Mouse (Mus musculus) cerebral cortex, adult 2 months (tissue): ENCODE data around the gene Parvg.

Experiments
- WGBS: fragments of 180-500 bp; shearing (Covaris S2); methylation state at CpG from one replicate; pipeline ENCODE4 v1.1.7; 2018; 5-methylcytosine and 5-hydroxymethylcytosine counted together

Parvg gene

GRCm38 (mm10) chr15:84323966-84324869 is at the start of gene Parvg:
Parvg (plus strand) TSS chr15:84324026.
- WGBS, result 70% methylated on average over 10 of the region's 10 CpGs

DNA sequence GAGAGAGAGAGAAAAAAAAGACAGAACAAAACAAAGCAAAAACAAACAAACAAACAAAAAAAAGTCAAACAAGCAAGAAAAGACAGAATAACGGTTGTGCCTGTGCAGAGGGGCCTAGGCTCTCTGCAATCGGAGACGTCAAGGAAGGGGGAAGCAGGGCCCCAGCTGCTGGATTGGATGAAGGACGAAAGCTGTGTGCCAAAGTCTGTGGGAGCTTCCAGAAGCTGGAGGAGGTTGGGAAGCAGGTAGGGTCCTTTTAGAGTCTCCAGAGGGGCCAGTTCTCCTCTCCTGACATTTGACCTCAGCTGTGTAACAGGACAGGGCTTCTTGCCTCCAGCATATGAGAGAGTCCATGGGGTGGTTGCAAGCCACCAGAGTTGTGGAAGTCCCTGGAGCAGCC is 47.8 kb upstream of the Parvg start:
- WGBS, result 93% methylated on average over 4 of the region's 4 CpGs

DNA sequence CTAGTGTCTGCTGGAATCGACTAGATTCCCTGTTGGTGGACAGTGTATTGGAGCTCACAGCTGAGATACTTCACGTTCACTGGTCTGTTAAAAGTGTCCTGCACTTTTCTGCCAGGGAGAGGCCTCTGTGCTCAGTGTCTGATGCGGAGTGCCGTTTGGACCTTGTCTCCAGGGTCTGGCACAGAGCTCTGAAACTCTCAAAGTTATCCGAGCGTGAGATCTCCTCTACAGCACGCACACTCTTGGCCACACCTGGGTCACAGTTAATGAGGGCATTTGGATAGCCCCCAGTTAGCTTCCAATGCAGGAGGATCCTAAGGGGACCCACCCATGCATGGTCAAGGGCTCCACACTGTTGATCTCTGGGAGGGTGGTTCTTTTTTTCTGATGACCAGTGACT is 45.7 kb upstream of the Parvg start:
- 90% methylated on average over 7 of the region's 7 CpGs for WGBS

DNA sequence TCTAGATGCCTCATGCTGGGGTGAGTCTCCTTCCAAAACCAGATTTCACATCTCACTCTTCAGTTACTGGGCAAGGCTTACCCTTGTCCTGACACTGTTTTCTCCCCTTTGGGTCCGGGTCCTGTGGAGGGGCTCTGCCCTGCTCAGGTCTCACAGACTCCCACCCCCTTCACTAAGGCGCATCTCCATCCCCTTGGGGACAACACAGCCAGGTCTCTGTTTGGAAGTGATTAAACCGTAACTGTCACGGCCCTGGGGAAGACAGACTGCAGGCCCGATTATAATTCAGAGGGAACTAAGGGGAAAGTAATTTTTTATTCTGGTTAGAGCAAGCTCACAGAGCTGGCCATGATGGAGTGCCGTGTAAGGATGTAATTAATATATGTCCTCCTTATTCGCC is 45.2 kb upstream of the Parvg start:
- WGBS, result 92% methylated on average over 7 of the region's 7 CpGs

DNA sequence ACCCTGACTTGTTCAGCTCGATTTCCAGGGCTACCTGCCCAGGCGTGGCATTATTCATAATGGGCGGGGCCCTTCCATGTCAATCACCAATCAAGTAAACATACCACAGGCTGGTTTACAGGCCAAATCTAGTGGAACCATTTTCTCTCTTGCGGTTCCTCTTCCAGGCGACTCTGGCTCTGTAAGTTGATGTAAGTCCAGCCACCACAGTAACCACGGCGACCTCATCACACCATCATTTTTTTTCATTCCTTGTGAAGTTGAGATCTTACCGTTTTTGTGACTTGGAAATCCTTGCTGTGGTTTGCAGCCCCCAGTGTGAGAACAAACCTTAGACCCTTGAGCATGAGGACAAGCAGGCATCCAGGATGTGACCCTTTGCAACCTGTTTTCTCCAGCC is 43.5 kb upstream of the Parvg start:
- 85% methylated on average over 8 of the region's 8 CpGs for WGBS

DNA sequence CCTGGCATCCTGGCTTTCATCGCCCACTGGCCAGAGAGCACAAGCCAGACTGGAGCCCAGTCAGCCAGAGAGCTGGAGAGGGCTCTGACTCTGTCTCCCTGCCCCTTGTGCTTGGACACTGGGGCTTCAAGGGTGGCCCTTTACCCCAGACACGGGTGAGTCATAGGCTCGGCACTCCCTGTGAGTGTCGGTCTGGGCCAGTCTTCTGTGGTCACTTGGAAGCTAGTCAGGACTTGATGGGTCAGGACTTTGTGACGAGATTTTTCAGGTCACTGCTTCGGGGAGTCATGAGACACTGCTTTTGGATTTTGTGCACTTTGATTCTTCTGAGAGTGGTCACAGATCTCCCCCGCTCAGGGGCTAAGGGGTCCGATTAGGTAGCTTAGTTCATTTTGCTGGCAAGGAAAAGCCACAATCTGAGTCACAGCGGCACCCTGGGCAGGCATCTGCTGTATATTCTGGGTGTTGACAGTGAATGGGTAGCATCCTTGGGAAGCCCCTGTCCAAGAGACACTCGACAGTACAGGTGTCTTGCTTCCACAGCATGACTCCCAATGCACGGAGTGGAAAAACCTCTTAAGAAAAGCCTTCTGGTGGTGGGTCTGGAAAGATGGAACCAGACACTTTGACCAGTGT is 43.0 kb upstream of the Parvg start:
- 91% methylated on average over 11 of the region's 11 CpGs for WGBS

GRCm38 (mm10) chr15:84282206-84283085 is 41.4 kb upstream of the Parvg start:
- WGBS, result 79% methylated on average over 20 of the region's 20 CpGs

DNA sequence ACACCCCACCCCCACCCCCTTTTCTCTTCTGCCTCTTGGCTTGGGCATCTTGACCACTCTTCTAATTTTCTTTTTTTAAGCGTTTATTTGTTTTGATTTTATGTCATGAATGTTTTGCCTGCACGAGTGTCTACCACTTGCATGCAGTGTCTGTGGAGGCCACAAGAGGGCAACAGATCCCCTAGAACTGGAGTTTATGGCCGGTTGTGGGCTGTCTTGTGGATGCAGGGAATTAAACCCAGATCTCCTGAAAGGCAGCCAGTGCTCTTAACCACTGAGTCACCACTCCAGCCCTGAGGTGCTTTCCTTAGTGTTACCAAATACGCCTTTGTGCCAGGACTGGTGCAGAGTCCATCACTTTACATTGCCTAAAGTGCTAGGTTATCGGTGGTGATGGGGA is 39.8 kb upstream of the Parvg start:
- WGBS, result 69% methylated on average over 5 of the region's 5 CpGs

GRCm38 (mm10) chr15:84285453-84285852 is 38.4 kb upstream of the Parvg start:
- 81% methylated on average over 7 of the region's 7 CpGs for WGBS

DNA sequence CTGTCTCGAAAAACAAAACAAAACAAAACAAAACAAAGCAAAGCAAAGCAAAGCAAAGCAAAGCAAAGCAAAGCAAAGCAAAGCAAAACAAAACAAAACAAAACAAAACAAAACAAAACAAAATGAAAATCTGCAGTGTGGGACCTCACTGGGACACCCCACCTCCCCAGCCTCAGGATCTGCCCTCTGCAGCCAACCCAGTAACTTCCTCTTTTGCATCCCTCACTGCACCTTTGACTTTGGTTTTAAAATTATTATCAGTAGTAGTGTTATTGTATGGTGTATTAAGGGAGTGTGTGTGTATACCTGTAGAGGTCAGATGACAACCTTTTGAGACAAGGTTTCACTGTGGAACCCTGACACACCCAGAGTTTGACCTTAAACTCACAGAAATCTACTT is 34.9 kb upstream of the Parvg start:
- WGBS, result 59% methylated on average over 1 of the region's 1 CpGs

DNA sequence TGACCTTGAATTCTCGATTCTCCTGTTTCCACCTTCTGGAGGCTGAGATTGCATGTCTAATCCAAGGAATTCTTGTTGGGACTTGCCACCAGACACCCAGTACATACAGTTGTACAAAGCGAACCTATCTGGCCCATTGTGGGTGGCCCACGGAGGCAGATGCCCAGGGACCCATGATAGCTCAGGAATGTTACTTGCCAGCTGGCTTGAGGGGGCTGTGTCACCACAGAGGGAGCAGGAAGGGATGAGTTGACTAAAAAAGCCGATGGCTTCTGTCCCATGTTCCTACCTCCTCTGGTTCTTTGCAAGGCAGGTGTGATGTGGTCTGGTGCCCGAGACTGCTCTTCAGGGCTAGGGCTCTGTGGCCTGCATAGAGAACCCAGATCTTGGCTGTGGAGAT is 32.7 kb upstream of the Parvg start:
- 83% methylated on average over 5 of the region's 5 CpGs for WGBS

GRCm38 (mm10) chr15:84293590-84293989 is 30.2 kb upstream of the Parvg start:
- 88% methylated on average over 12 of the region's 12 CpGs for WGBS

DNA sequence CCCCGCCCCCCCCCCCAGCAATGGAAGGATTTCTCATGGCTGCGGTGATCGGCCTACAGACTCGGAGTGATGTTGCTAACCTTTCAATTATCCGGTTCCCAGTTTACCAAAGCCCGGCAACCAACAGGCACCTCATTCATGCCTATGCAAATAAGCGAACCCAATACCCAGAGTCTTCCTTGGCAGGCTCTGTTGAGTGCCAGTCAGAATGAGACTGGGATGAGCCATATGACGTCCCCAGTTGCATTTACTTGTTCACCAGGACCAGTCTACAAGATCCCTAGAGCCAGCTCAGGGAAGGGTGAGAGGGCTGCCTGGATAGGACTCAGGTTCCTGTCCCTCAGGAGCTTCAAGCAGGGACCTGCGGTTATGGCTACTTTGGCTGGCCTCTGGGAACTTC is 29.4 kb upstream of the Parvg start:
- WGBS, result 61% methylated on average over 8 of the region's 9 CpGs

- WGBS, result 85% methylated on average over 10 of the region's 10 CpGs
Observed at GRCm38 (mm10) chr15:84295225-84295624, 28.6 kb upstream of the Parvg start.

DNA sequence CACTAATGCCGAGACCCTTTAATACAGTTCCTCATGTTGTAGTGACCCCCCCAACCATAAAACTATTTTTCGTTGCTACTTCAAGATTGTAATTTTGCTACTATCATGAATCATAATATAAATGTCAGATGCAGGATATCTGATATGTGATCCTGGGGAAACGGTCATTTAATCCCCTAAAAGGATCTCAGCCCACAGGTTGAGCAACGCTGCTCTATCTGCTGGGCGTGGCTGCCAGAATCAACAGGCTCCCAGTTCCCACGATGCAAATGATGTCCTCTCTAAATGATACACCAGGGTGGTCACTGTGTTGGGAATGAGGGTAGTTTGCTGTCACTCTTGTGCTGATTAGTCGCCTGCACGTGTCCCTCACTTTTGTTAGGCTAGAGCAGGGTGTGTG is 26.4 kb upstream of the Parvg start:
- WGBS, result 86% methylated on average over 8 of the region's 8 CpGs

- 45% methylated on average over 13 of the region's 13 CpGs for WGBS
Observed at GRCm38 (mm10) chr15:84298804-84299370, 24.9 kb upstream of the Parvg start.

- WGBS, result 47% methylated on average over 9 of the region's 9 CpGs
Observed at GRCm38 (mm10) chr15:84299662-84300333, 24.0 kb upstream of the Parvg start.

DNA sequence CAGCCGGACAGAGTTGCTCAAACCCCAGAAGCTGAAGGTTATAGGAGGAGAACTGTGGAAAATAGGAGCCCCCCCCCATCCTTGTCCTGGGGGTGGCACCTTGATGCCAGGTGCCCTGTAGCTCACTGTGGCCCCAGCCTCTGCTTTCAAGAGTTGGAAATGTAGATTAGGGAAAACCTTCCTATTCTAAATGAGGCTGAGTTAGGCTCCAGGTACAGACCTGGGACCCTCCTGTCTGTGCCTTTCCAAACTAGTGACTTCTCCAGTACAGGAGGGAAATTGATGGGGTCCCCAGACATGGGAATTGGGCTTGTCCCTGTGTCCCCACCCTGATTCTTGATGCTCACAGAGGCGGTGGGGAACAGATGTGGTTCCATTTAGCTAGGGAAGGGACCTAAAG is 23.2 kb upstream of the Parvg start:
- WGBS, result 58% methylated on average over 2 of the region's 2 CpGs

DNA sequence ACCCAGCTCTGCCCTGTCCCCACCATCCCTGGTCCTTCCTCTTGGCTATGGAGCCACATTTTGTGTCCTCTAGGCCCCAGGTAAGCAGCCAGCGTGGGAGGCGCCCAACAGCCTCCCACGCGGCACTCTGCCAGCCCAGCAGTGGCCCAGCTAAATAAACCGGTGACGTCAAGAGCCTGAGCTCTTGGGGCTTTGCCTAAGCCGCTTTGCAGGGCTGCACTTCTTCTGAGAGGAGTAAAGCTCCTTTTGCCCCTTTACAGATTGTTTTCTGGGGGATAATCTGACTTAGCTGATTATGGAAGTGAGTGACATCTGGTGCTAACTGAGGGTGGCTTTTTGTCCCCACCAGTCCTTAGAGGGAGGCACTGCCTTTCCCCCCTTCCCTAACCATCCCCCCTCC is 22.8 kb upstream of the Parvg start:
- 38% methylated on average over 7 of the region's 7 CpGs for WGBS

DNA sequence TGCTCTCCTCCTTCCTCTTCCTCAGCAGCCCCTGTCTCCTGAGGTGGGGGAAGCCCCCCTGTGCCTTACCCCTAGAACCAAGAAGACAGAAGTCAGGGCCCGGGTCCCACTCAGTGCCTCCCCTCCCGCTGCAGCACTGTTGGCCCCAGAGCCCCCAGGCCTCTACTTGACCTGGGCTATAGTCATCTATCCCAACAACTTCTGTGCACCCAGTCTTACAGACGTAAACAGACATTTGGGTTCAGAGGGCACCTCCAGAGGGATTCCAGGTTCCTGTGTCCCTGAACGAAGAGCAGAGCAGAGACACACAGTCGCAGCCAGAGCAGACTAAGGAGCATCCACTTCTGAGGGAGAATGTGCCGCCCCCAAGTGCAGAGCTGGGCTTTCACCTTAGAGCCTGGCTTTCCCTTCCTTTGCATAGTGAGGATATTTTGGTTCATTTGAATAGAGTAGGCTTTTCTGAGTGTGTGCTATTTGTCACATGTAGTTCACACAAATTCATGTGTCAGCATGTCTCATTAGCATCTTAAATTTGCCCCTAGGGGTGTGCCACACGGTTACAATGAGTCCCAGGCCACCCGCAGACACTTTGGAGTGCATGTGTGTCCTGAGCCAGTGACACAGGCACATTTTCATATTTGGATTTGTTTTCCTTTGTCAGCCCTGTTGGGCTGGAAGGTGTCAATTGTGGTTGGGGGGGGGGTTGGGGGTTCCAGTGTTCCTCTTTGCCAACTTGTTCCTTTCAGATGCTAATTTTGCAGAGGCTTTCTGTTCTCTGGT is 22.0 kb upstream of the Parvg start:
- WGBS, result 61% methylated on average over 8 of the region's 8 CpGs

- whole genome bisulfite sequencing, result 80% methylated on average over 10 of the region's 10 CpGs
Observed at GRCm38 (mm10) chr15:84303264-84303663, 20.6 kb upstream of the Parvg start.
